Mouse (Mus musculus) A20 (cell line): ENCODE data around the gene Zfhx3.

Experiments used
- DNase-seq: peaks from one replicate; pipeline ENCODE4 v3.0.0-alpha.2; 2011; ENCODE audit warnings: low read depth, low spot score

Gene Zfhx3

GRCm38 (mm10) chr8:108924526-108924925 is 982.1 kb downstream of the Zfhx3 start:
- no peak for DNase-seq

DNA sequence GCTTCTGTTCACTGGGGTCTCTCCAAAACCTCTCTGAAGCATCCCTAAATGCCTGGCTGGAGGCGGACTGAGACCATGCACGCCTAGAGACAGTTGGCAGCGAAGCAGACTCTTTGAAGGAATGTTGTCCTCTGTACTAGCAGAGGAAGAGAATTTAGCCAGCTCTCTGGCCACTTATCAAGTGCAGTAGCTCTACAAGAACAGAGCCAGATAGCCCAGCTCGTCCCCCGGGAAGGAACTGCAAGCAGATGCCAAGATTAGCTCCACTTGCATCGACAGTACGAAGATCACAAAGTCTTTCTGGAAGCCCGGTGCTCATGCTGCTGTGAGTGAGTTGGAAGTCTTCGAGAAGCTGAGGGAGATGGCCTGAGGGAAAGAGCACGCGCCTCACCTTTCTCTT is 983.7 kb downstream of the Zfhx3 start:
- no peak for DNase-seq

- DNase-seq, result no peak
Measured at GRCm38 (mm10) chr8:108930635-108931034, 988.2 kb downstream of the Zfhx3 start.

GRCm38 (mm10) chr8:108931837-108932236 is 989.4 kb downstream of the Zfhx3 start:
- no peak for DNase-seq

GRCm38 (mm10) chr8:108932729-108933128 is 990.3 kb downstream of the Zfhx3 start:
- no peak for DNase-seq

DNA sequence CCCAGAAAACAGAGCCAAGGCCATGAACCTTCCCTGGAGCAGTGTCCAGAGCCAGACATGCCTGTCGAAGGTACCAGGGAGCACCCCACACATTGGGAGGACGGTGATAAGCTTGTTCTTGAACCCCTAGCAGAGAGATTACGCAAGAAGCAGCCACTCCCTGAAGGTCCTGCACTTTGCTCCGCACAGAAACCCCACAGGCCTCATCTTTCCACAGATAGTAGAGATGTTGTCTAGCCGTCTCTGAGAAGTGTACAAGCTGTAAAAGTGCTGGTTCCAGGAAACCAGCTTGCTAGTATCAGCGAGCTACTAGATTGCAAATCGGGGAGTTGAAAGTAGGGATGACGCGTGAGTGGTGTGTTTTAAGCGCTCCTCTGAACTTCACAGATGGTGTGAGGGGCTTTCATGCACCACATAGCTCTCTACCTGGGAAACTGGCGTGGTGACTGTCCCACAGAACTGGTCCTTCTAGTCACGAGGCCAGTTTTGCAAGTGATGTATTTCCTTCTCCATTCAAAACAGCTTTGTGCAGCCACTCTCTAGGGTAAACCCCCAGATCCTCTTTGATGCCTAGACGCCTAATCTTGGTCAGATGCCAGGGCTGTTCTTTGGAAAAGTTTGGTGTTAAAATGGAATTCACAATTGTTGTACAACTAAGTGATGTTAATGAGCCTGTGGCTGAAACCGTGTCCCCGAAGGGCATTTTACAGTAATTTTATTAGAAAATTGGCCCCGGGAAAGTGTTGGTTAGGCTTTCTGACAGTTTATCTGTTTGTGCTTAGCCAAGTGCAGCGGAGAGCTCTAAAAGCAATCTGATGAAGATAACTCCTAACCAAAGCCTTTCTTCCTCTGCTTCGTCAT is 993.6 kb downstream of the Zfhx3 start:
- DNase-seq, result no peak

- no peak for DNase-seq
Measured at GRCm38 (mm10) chr8:108936695-108937448, 994.4 kb downstream of the Zfhx3 start.

DNA sequence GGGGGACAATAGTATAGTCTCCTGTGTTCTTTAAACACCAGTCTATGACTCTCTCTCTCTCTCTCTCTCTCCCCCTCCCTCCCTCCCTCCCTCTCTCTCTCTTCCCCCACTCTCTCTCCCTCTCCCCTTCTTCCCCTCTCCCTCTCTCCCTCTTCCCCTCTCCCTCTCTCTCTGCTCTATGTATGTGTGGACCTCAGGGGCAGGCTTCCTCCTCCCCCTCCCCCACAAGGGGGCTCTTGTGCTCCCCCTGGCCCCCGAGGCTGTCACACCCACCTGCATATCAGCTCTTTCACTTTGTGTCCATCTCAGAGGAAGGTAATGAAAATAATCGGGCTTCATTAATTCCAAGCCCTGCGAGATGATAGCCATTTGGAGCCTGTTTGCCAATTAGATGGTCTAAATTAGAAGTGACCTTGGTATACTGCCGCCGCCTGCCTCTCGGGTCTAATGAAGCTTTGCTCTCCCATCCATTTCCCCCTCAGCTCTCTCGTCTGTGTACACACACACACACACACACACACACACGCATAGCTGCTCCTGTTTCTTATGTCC is 995.5 kb downstream of the Zfhx3 start:
- no peak for DNase-seq

DNA sequence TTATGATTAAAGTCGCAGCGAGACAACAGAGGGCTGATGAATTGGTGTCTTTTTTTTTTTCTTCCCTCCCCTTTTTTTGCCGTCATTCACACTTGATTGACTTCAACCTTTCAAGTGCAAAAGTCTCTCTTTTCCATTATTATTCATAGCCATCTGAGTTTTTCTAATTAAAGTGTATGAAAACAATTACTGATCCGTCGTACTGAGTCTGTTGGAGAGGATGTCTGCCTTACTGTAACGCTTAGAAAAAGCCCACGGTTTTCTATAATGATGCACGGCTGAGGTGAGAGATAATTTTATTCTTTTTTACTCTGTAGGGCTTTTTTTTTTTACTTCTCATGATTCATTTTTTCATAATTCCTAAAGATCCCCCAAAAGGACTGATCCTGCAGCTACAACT is 1000.2 kb downstream of the Zfhx3 start:
- DNase-seq, result no peak

- no peak for DNase-seq
Measured at GRCm38 (mm10) chr8:108943132-108943531, 1000.7 kb downstream of the Zfhx3 start.

GRCm38 (mm10) chr8:108944312-108944711 is 1001.9 kb downstream of the Zfhx3 start:
- DNase-seq, result no peak

- no peak for DNase-seq
Measured at GRCm38 (mm10) chr8:108950311-108950710, 1007.9 kb downstream of the Zfhx3 start.

DNA sequence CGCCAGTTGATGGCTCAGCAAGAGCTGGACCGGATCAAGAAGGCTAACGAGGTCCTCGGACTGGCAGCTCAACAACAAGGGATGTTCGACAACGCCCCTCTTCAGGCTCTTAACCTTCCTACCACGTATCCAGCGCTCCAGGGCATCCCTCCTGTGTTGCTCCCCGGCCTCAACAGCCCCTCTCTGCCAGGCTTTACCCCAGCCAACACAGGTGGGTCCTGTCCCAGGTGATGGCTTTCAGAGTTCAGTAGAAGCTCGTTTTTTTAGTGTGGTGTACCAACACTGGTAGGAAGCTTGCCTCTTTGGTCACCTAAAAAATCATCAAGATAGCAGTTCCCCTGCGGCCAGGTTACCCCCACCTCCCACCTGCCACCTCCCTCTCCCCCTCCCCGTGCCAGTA is 1009.1 kb downstream of the Zfhx3 start:
- no peak for DNase-seq

DNA sequence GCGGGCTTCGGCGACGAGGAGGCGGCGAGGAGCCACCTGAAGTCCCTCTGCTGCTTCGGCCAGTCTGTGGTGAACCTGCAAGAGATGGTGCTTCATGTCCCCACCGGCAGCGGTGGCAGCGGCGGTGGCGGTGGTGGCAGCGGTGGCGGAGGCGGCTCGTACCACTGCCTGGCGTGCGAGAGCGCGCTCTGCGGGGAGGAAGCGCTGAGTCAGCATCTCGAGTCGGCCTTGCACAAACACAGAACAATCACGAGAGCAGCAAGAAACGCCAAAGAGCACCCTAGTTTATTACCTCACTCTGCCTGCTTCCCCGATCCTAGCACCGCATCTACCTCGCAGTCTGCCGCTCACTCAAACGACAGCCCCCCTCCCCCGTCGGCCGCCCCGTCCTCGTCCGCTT is 1014.0 kb downstream of the Zfhx3 start:
- DNase-seq, result no peak

DNA sequence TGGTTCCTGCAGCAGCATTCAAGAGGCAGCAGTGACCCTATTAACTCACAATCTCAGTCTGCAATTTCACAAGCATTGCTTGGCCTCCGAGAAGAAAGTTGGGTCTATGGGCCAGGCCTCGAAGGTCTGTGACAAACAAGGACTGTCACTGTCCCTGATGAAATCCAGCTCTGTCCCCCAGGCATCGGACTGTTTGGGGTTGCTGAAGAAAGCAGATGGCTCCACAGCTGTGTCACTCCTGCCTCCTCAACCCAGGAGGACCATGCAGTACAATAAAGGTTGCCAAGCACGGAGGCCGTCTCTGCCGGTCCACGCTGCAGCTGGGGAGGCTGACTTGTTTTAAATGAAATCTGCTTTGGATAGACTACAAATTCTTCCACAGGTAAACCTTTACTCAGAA is 1020.1 kb downstream of the Zfhx3 start:
- no peak for DNase-seq

GRCm38 (mm10) chr8:108963181-108963580 is 1020.7 kb downstream of the Zfhx3 start:
- DNase-seq, result no peak

DNA sequence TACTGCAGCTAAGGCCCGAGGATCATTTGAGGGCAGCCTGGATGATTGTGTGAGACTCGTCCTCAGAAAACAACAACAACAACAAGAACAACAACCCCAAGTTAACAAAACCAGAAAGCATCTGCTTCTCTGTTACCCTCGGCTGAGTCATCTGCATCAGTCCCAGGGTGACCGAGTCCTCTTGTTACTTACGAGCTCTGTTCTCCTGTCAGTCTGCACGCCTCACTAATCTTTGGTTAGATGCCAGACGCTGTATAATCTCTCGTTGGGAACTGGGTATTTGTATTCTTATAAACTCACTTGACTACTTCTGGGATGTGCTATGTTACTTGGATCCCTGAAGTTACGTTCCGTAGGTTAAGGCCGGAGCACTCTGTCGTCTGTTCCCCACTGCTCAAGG is 1023.6 kb downstream of the Zfhx3 start:
- no peak for DNase-seq

GRCm38 (mm10) chr8:108973639-108974325 is 1031.3 kb downstream of the Zfhx3 start:
- DNase-seq, result no peak

- DNase-seq, result no peak
Measured at GRCm38 (mm10) chr8:108977693-108978361, 1035.4 kb downstream of the Zfhx3 start.

GRCm38 (mm10) chr8:108978362-108978750 is 1035.9 kb downstream of the Zfhx3 start:
- no peak for DNase-seq

- no peak for DNase-seq
Measured at GRCm38 (mm10) chr8:108984904-108985303, 1042.5 kb downstream of the Zfhx3 start.
